Mouse (Mus musculus) forebrain, embryonic 13.5 days (tissue): ENCODE measurements at regions not wholly inside any gene's neighbourhood (a gene's known extent, or its start where the extent isn't known, plus 50 kb on each side); places are given as distances from the start of the nearest gene placed in this dataset.

Experiments used
- ATAC-seq: fragments of 200-750 bp; cut with Nextera tagmentation; 2 replicates; pipeline ENCODE4 v1.8.0; 2017
- H3K27ac ChIP-seq: fragments of 300-500 bp; sonication (generic); 2 replicates; pipeline ENCODE4 v1.5.1; 2015; ENCODE audit warnings: inconsistent platforms, mild to moderate bottlenecking, moderate library complexity
- H3K27me3 ChIP-seq: fragments of 300-500 bp; sonication (generic); 2 replicates; pipeline ENCODE4 v1.6.1; 2015; ENCODE audit warnings: mild to moderate bottlenecking, inconsistent platforms
- H3K36me3 ChIP-seq: fragments of 300-500 bp; sonication (generic); 2 replicates; pipeline ENCODE4 v1.6.1; 2015; ENCODE audit warnings: mild to moderate bottlenecking, inconsistent platforms; ENCODE audit not compliant: poor library complexity, severe bottlenecking
- H3K4me1 ChIP-seq: fragments of 300-500 bp; sonication (generic); 2 replicates; pipeline ENCODE4 v1.6.1; 2015; ENCODE audit warnings: inconsistent platforms
- H3K4me2 ChIP-seq: fragments of 300-500 bp; sonication (generic); 2 replicates; pipeline ENCODE4 v1.6.1; 2015; ENCODE audit warnings: inconsistent platforms, mild to moderate bottlenecking, moderate library complexity
- H3K4me3 ChIP-seq: fragments of 300-500 bp; sonication (generic); 2 replicates; pipeline ENCODE4 v1.5.1; 2015; ENCODE audit warnings: mild to moderate bottlenecking, inconsistent platforms
- H3K9ac ChIP-seq: fragments of 300-500 bp; sonication (generic); 2 replicates; pipeline ENCODE4 v1.6.1; 2015; ENCODE audit warnings: mild to moderate bottlenecking, inconsistent platforms
- H3K9me3 ChIP-seq: fragments of 300-500 bp; sonication (generic); replicated peaks from 2 replicates; pipeline ENCODE4 v1.6.1; 2016; ENCODE audit warnings: inconsistent platforms
- WGBS: fragments of 180-500 bp; shearing (Covaris S2); methylation state at CpG from one replicate; pipeline ENCODE4 v1.1.7; 2015; 5-methylcytosine and 5-hydroxymethylcytosine counted together

- no peak overlapping the region for H3K4me2 ChIP-seq
- 89% methylated on average over 7 of the region's 7 CpGs for WGBS
- no peak for ATAC-seq
Observed at GRCm38 (mm10) chr1:76427439-76427838, 881.4 kb downstream of the Slc4a3 start.

GRCm38 (mm10) chr1:76430041-76430610 is 884.1 kb downstream of the Slc4a3 start:
- WGBS: 43% methylated on average over 6 of the region's 6 CpGs
- no peaks in the 10 kb centered on the region for H3K27me3 ChIP-seq
- peaks cover 20% of the 10 kb centered on the region for H3K4me1 ChIP-seq
- H3K4me3 ChIP-seq: no peak overlapping the region
- H3K36me3 ChIP-seq: no peaks in the 10 kb centered on the region
- no peak overlapping the region for H3K4me2 ChIP-seq
- no peaks in the 10 kb centered on the region for H3K9me3 ChIP-seq
- ATAC-seq: peak; percentile 41
- peak overlapping the region; percentile 54 for H3K27ac ChIP-seq
- H3K9ac ChIP-seq: no peak overlapping the region

More at GRCm38 (mm10) chr1:76427439-76427838, 881.4 kb downstream of the Slc4a3 start:
- Histone ChIP-seq H3K4me1 (peaks cover 7% of the 10 kb centered on the region), H3K36me3 (no peaks in the 10 kb centered on the region), H3K27me3 (no peaks in the 10 kb centered on the region), H3K9ac (no peak overlapping the region), H3K9me3 (no peaks in the 10 kb centered on the region), H3K27ac (no peak overlapping the region), H3K4me3 (no peak overlapping the region)

- H3K4me2 ChIP-seq: no peak overlapping the region
- 7% methylated on average over 6 of the region's 6 CpGs for WGBS
- H3K27me3 ChIP-seq: no peaks in the 10 kb centered on the region
- no peak overlapping the region for H3K9ac ChIP-seq
- no peak overlapping the region for H3K4me3 ChIP-seq
- no peak overlapping the region for H3K27ac ChIP-seq
- H3K9me3 ChIP-seq: no peaks in the 10 kb centered on the region
- ATAC-seq: peak; percentile 82
- no peaks in the 10 kb centered on the region for H3K36me3 ChIP-seq
- peaks cover 20% of the 10 kb centered on the region for H3K4me1 ChIP-seq
Observed at GRCm38 (mm10) chr1:76433481-76433941, 887.4 kb downstream of the Slc4a3 start.

GRCm38 (mm10) chr1:76450539-76451214 is 904.6 kb downstream of the Slc4a3 start:
- ATAC-seq: no peak
- 76% methylated on average over 10 of the region's 10 CpGs for WGBS
- no peak overlapping the region for H3K4me2 ChIP-seq

GRCm38 (mm10) chr1:76453160-76453710 is 907.2 kb downstream of the Slc4a3 start:
- 74% methylated on average over 7 of the region's 7 CpGs for WGBS
- no peak overlapping the region for H3K4me3 ChIP-seq
- H3K27ac ChIP-seq: no peak overlapping the region
- no peaks in the 10 kb centered on the region for H3K36me3 ChIP-seq
- H3K9ac ChIP-seq: no peak overlapping the region
- no peaks in the 10 kb centered on the region for H3K27me3 ChIP-seq
- no peak overlapping the region for H3K4me2 ChIP-seq
- peaks cover 4% of the 10 kb centered on the region; the same call in 1 of the 2 replicates for H3K4me1 ChIP-seq
- ATAC-seq: no peak
- H3K9me3 ChIP-seq: no peaks in the 10 kb centered on the region

More at GRCm38 (mm10) chr1:76450539-76451214, 904.6 kb downstream of the Slc4a3 start:
- H3K9ac ChIP-seq: no peak overlapping the region
- no peaks in the 10 kb centered on the region for H3K27me3 ChIP-seq
- H3K27ac ChIP-seq: no peak overlapping the region
- H3K4me3 ChIP-seq: no peak overlapping the region
- H3K9me3 ChIP-seq: no peaks in the 10 kb centered on the region
- no peaks in the 10 kb centered on the region for H3K36me3 ChIP-seq
- peaks cover 4% of the 10 kb centered on the region; the same call in 1 of the 2 replicates for H3K4me1 ChIP-seq

DNA sequence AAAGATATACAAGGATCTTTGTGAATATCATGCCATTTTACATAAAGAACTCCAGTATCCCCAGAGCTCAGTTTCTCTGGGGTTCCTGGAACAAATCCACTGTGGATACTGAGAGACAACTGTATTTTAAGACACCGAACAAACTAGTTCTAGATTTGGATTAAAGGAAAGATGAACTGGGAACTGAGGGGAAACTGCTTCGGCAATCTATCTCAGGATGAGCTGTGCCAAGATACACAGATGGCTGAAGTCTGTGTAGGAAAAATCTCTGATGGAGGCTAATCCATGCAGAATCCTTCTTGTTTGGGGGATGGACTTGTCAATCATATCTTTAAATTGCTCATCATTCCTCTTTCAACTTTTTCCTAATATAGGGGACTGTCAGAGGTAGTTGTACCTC is 920.5 kb downstream of the Slc4a3 start:
- no peak for ATAC-seq
- H3K27ac ChIP-seq: no peak overlapping the region
- H3K27me3 ChIP-seq: no peaks in the 10 kb centered on the region
- no peaks in the 10 kb centered on the region for H3K36me3 ChIP-seq
- H3K4me1 ChIP-seq: no peaks in the 10 kb centered on the region
- no peak overlapping the region for H3K9ac ChIP-seq
- no peak overlapping the region for H3K4me3 ChIP-seq
- no peak overlapping the region for H3K4me2 ChIP-seq
- WGBS: 79% methylated on average over 2 of the region's 2 CpGs
- H3K9me3 ChIP-seq: no peaks in the 10 kb centered on the region

GRCm38 (mm10) chr1:76484193-76484592 is 938.1 kb downstream of the Slc4a3 start:
- Histone ChIP-seq H3K36me3 (no peaks in the 10 kb centered on the region), H3K4me1 (peaks cover 6% of the 10 kb centered on the region), H3K9me3 (no peaks in the 10 kb centered on the region), H3K4me2 (no peak overlapping the region), H3K27me3 (no peaks in the 10 kb centered on the region), H3K9ac (no peak overlapping the region), H3K4me3 (no peak overlapping the region), H3K27ac (no peak overlapping the region)
- no peak for ATAC-seq
- 80% methylated on average over 4 of the region's 4 CpGs for WGBS

DNA sequence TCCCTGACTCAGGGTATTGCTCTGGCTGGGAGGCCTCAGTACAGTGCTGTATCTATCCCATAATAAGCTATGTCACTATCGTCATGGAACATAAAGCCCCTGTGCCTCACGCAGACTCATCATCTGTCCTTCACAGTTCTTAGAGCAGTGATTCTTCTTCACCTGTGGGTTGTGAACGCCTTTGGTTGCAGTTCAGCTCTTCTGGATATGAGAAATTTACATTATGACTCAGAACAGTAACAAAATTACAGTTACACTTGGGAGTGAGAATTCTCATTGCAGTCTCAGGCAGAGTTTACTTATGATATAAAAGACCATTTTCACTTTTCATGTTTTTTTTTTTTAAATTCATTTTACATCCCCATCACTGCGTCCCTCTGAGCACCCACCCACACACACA is 941.4 kb downstream of the Slc4a3 start:
- 89% methylated on average over 4 of the region's 4 CpGs for WGBS
- H3K36me3 ChIP-seq: no peaks in the 10 kb centered on the region

DNA sequence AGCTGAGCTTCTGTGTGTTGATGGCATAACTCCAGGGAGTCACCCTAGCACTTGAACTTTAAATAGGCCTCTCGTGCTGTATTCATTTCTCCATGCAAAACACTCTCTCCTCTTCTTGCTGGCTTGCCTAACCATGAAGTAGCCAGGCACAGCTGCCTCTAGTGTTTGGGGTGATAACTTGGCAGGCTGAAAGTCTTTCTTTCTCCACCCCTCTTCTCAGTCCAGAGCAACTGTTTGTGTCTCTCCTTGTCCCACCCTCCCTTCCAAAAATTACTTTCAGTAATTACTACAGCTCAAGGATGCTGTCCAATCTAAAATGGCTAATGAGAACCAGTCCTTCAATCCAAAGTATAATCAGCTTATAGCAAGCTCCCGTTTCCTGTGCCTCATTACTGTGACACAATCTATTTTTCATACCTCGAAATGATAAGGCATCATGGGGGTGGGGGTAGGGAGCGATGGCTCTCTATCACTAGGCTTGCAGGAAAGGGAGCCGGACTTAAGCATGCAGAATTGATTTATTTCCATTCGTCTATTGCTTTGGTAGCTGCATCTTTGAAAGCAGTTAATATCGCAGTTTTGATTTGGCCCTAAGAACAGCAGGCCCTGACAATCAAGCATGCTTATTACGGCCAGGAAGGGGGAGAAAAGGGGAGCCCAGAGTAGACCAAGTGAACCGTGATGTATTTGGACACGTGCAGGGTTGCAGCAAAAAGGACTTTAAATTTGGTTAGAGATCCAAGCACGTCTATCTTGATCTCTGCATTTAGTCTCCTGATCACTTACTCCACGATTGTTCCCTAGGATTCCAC is 943.8 kb downstream of the Slc4a3 start:
- WGBS: 6% methylated on average over 12 of the region's 12 CpGs

More for the DNA sequence above, 941.4 kb downstream of the Slc4a3 start:
- Histone ChIP-seq H3K9me3 (no peaks in the 10 kb centered on the region), H3K27ac (no peak overlapping the region), H3K9ac (no peak overlapping the region), H3K4me3 (no peak overlapping the region), H3K4me1 (peaks cover 35% of the 10 kb centered on the region), H3K4me2 (no peak overlapping the region), H3K27me3 (no peaks in the 10 kb centered on the region)
- ATAC-seq: no peak

DNA sequence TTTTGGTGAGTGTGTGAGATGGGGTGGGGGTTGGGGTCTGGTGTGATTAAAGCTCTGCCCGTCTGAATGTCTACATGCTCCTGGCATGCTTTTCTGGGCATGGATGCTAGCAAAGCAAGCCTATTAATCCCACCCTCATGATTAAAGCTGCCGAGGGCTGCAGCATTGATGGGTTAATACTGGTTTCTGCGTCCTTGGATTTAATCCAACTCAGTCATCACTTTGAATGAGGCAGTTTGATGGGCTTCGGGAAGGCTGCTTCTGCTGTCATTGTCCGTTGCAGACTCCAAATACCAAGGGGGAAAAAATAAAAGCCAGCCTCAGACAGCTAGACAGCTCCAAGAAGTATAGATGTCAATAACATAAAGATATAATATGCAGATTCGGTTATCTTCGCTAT is 944.7 kb downstream of the Slc4a3 start:
- Histone ChIP-seq H3K4me1 (peaks cover 35% of the 10 kb centered on the region), H3K36me3 (no peaks in the 10 kb centered on the region), H3K4me3 (no peak overlapping the region; the same call in 1 of the 2 replicates), H3K27me3 (no peaks in the 10 kb centered on the region), H3K9ac (no peak overlapping the region), H3K9me3 (no peaks in the 10 kb centered on the region), H3K27ac (peak overlapping the region; percentile 89), H3K4me2 (peak overlapping the region; percentile 41)
- 6% methylated on average over 7 of the region's 7 CpGs for WGBS
- ATAC-seq: peak; percentile 90

More for the DNA sequence above, 943.8 kb downstream of the Slc4a3 start:
- Histone ChIP-seq H3K4me2 (peak overlapping the region; percentile 41), H3K36me3 (no peaks in the 10 kb centered on the region), H3K9me3 (no peaks in the 10 kb centered on the region), H3K27ac (peak overlapping the region; percentile 89), H3K4me1 (peaks cover 35% of the 10 kb centered on the region), H3K4me3 (no peak overlapping the region), H3K27me3 (no peaks in the 10 kb centered on the region), H3K9ac (no peak overlapping the region)
- peak; percentile 69 for ATAC-seq

DNA sequence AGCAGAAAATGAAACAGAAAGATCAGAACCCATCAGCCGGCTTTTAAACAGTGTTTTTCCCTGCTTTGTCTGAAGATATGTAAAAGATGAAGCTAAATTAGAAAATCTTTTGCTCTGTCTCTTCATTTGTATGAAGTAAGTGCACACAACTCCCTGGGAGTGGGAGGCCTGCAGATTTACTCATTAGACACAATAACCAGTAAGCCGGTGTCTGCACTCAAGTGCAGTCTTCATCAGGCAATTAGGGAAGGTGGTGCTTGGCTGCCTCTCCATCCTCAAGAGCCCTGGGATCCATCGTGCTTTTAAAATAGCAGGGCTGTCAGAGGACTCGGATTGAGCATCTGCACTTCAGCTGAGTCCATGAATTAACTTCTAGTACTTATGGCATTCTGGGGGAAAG is 945.1 kb downstream of the Slc4a3 start:
- Histone ChIP-seq H3K4me3 (peak overlapping the region; percentile 1; the same call in 1 of the 2 replicates), H3K4me2 (peak overlapping the region; percentile 41), H3K9ac (0 out of 2 replicates have a peak overlapping the region, but pooled peaks have one; percentile 16), H3K36me3 (no peaks in the 10 kb centered on the region), H3K27me3 (no peaks in the 10 kb centered on the region), H3K27ac (peak overlapping the region; percentile 89), H3K9me3 (no peaks in the 10 kb centered on the region), H3K4me1 (peaks cover 35% of the 10 kb centered on the region)
- ATAC-seq: peak; percentile 83
- whole genome bisulfite sequencing: 7% methylated on average over 4 of the region's 4 CpGs

DNA sequence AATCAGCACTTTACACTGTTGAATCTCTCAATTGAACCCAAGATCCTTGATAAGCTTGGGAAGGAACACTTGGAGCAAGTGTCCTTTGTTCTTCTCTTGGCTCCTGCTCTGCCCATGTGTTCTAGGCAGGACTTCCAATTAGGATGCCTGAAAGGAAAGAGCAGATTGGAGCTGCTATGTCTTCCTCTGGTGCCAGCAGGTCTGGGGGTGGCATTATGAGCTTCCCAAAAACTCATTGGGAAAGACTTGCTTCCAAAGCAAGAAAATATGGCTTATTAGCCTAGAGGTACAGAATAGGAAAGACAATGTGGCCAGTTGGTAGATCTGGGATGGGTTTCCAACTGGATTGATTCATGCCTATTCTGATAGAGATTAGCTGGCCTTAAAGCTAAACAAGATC is 959.1 kb downstream of the Slc4a3 start:
- Histone ChIP-seq H3K27ac (no peak overlapping the region), H3K9me3 (no peaks in the 10 kb centered on the region), H3K27me3 (no peaks in the 10 kb centered on the region), H3K4me1 (no peaks in the 10 kb centered on the region), H3K4me3 (no peak overlapping the region), H3K9ac (no peak overlapping the region), H3K36me3 (no peaks in the 10 kb centered on the region), H3K4me2 (no peak overlapping the region)
- ATAC-seq: no peak
